Mouse (Mus musculus): Measurements from ENCODE around the gene Plk5.

DNA sequence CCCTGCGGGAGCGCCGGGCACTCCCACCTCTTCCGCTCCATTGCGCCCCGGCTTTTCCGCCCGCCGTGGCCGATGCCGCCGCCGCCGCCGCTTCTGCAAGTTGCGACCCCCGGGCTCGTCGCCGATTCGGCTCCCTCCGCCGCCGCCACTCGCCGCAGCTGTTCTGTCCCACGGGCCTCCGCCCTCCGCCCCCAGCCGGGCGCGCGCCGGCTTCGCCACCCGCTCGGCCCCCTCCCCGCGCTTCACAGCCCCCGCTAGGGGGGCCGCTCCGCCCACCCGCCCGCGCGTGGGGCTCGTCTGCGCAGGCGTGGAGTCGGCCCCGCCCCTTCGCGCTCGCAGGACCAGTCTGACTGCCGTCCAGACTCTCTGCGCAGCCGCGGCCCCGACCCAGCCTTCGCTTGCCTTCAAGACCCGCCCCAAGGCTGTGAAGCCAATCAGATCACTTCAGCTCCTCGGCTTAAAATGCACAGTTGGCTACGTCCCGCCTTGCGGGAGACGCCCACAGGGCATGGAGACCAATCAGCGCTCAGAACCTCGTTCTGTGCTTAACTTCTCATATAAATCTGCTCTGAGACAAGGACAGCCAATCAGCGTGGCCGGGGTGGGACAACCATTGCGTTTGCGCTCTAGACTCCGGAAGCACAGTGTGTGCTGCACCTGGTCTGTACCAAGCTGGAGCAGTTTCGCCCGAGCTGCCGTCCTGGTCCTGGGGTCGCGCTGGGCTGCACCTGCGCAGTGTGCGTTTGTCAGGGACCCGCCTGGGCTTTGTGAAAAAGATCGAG is 43.1 kb downstream of the Plk5 start, which contains the start of gene Mbd3:
- TF ChIP-seq JUND (IDR thresholded peaks at IDR 0.05; ENCODE audit: low read depth, low read length) (no peak), MAFK (IDR thresholded peaks at IDR 0.05; ENCODE audit: borderline replicate concordance, low read depth, low read length) (no peak)
